In genomic region chr7:119872204-119872603, GRCm38 (mm10) we compare ENCODE assay signal across 25 mouse cellular contexts.
"Had no signal": no experiment of that assay in that cellular context is flagged by ENCODE, and none has a peak within 500 bp of the region (broad histone marks: within the 10 kb centered on the region; RNA-seq: fewer than 3 reads in every experiment).

No protein-coding gene starts in this region.

- H3K27me3 ChIP-seq: heart, embryonic 13.5 days; heart, embryonic 15.5 days; hindbrain, embryonic 13.5 days; hindbrain, embryonic 15.5 days; kidney, embryonic 15.5 days; limb, embryonic 13.5 days; limb, embryonic 15.5 days; liver, embryonic 12.5 days had no signal

- H3K4me1 ChIP-seq: hindbrain, embryonic 15.5 days; limb, embryonic 13.5 days; liver, embryonic 12.5 days had no signal

- H3K4me3 ChIP-seq: heart, adult 2 months; heart, embryonic 13.5 days; heart, embryonic 15.5 days; hindbrain, embryonic 13.5 days; hindbrain, embryonic 15.5 days; kidney, embryonic 15.5 days; layer of hippocampus, adult 2 months; left cerebral cortex, adult 2 months; limb, embryonic 13.5 days; limb, embryonic 15.5 days; liver, embryonic 12.5 days had no signal

- ATAC-seq: hindbrain, postnatal 0 days; intestine, embryonic 16.5 days; liver, embryonic 12.5 days had no signal

- H3K27ac ChIP-seq: heart, adult 2 months; heart, embryonic 13.5 days; heart, embryonic 15.5 days; hindbrain, embryonic 13.5 days; hindbrain, embryonic 15.5 days; hindbrain, postnatal 0 days; kidney, embryonic 15.5 days; kidney, postnatal 0 days; layer of hippocampus, adult 2 months; left cerebral cortex, adult 2 months; limb, embryonic 13.5 days; limb, embryonic 15.5 days; liver, embryonic 12.5 days; liver, embryonic 14.5 days had no signal

- H3K36me3 ChIP-seq: heart, embryonic 15.5 days; hindbrain, embryonic 15.5 days had no signal

- DNase-seq: gastrocnemius, postnatal 14 days; gastrocnemius, postnatal 36 days; heart, adult 2 months; heart, postnatal 14 days; heart, postnatal 36 days; kidney, adult 11 months; kidney, adult 2 months; kidney, adult 9 months; kidney, postnatal 14 days; kidney, postnatal 4 days; left cerebral cortex, postnatal 4 days had no signal

- H3K9me3 ChIP-seq: heart, embryonic 13.5 days; heart, embryonic 15.5 days; hindbrain, embryonic 13.5 days; hindbrain, embryonic 15.5 days; kidney, embryonic 15.5 days; limb, embryonic 13.5 days; limb, embryonic 15.5 days; liver, embryonic 12.5 days had no signal
